Mouse (Mus musculus): ENCODE results near the gene Tubgcp5.
"Not testable (repeated sequence)": the region's sequence is repeated elsewhere in the genome, so short reads cannot be mapped to it uniquely, and the experiment has no call there.

DNA sequence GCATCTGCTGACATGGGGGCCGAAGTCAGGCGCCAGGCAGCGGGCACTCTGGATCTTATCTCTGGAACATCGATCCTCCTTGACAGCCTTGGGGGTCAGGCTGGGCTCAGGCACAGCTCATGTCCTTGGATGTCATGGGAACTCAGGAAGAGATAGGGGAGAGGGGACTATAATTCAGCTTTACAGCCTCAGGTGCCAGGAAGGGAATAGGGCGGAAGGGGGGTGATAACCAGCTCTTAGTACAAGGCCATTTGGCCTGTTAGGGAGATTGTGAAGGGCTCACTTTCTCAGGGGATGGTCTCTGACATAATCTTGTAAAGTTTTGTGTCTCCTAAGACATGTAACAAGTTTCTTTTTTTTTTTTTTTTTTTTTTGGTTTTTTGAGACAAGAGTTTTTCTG, 3.4 kb upstream of the Tubgcp5 start:
- not testable (repeated sequence) for TF ChIP-seq CTCF (IDR thresholded peaks at IDR 0.05; ENCODE audit: low read depth, low read length); GATA1 (IDR thresholded peaks at IDR 0.05; ENCODE audit: borderline replicate concordance, low read length)
